Mouse (Mus musculus) G1E (cell line): Measurements from ENCODE around the gene Ccsap.

ENCODE experiments used
- CTCF ChIP-seq: IDR thresholded peaks from 2 replicates; pipeline ENCODE4 v1.5.1; 2012; ENCODE audit warnings: low read depth, low read length, inconsistent platforms, mixed read lengths
- GATA1 ChIP-seq: IDR thresholded peaks from 2 replicates; pipeline ENCODE4 v1.6.1; 2012; ENCODE audit warnings: borderline replicate concordance, low read length, inconsistent platforms, mixed read lengths

GRCm38 (mm10) chr8:123844341-123844740 lies 15.7 kb downstream of the Ccsap start:
- no peak for TF ChIP-seq GATA1
- TF ChIP-seq CTCF: no peak
